Mouse (Mus musculus) thymus, adult 2 months (tissue): ENCODE results near the gene Rapgef5. TPM values are rescaled to one million over a fixed set of nuclear protein-coding genes. Genes with fewer than 3 reads are reported as not detected.
A peak's percentile ranks its signal among the peaks of the same experiment; 100 is the strongest.

ENCODE experiments used
- DNase-seq: peaks from one replicate; pipeline ENCODE4 v3.0.0; 2021
- H3K27ac ChIP-seq: fragments of 200-500 bp; 2 replicates; pipeline ENCODE4 v1.5.1; 2012; ENCODE audit warnings: low read length, control low read depth; ENCODE audit not compliant: control insufficient read depth, insufficient read depth
- H3K27me3 ChIP-seq: fragments of 200-500 bp; 2 replicates; pipeline ENCODE4 v1.6.1; 2012; ENCODE audit warnings: mild to moderate bottlenecking, low read length, moderate library complexity, mixed read lengths; ENCODE audit not compliant: control insufficient read depth, insufficient read depth
- H3K36me3 ChIP-seq: fragments of 200-500 bp; 2 replicates; pipeline ENCODE4 v1.6.1; 2012; ENCODE audit warnings: mild to moderate bottlenecking, low read length, moderate library complexity; ENCODE audit not compliant: control insufficient read depth, insufficient read depth
- H3K4me1 ChIP-seq: fragments of 200-500 bp; replicated peaks from 2 replicates; pipeline ENCODE4 v1.6.1; 2012; ENCODE audit warnings: low read length; ENCODE audit not compliant: control insufficient read depth, insufficient read depth
- H3K4me3 ChIP-seq: fragments of 200-500 bp; 2 replicates; pipeline ENCODE4 v1.5.1; 2012; ENCODE audit warnings: mild to moderate bottlenecking, low read length, control low read depth, moderate library complexity; ENCODE audit not compliant: control insufficient read depth, insufficient read depth
- CTCF ChIP-seq: fragments of 200-500 bp; IDR thresholded peaks from 2 replicates; pipeline ENCODE4 v1.5.1; 2012; ENCODE audit warnings: mild to moderate bottlenecking, control low read depth, low read length, moderate library complexity, borderline replicate concordance; ENCODE audit not compliant: control insufficient read depth, poor library complexity, insufficient read depth; ENCODE audit errors: extremely low read depth
- POLR2A ChIP-seq: fragments of 200-500 bp; IDR thresholded peaks from 2 replicates; pipeline ENCODE4 v1.6.1; 2012; ENCODE audit warnings: mild to moderate bottlenecking, low read length, control low read depth, moderate library complexity; ENCODE audit not compliant: control insufficient read depth, poor library complexity, insufficient read depth; ENCODE audit errors: extremely low read depth
- WGBS: fragments of 180-500 bp; shearing (Covaris S2); methylation state at CpG from one replicate; pipeline ENCODE4 v1.1.7; 2018; 5-methylcytosine and 5-hydroxymethylcytosine counted together
- polyA plus RNA-seq: library from polyadenylated mRNA; depleted of rRNA; stranded (reverse); fragments of >200 nt; gene quantifications from 2 replicates; pipeline ENCODE4 v1.2.3, GENCODE M21; 2012

Rapgef5 gene
- polyA plus RNA-seq, 1 experiment, result 5.6 TPM

- Histone ChIP-seq H3K4me1 (no peaks in the 10 kb centered on the region), H3K27ac (no peak overlapping the region), H3K4me3 (no peak overlapping the region), H3K27me3 (no peaks in the 10 kb centered on the region), H3K36me3 (no peaks in the 10 kb centered on the region)
- TF ChIP-seq POLR2A, result no peak
- no peak for TF ChIP-seq CTCF
- no peak for DNase-seq
- 87% methylated on average over 3 of the region's 3 CpGs for WGBS
These were observed 168.5 kb downstream of the Rapgef5 start for GRCm38 (mm10) chr12:117684788-117685187.

GRCm38 (mm10) chr12:117685336-117685735 lies 169.1 kb downstream of the Rapgef5 start:
- Histone ChIP-seq H3K36me3 (no peaks in the 10 kb centered on the region), H3K4me1 (no peaks in the 10 kb centered on the region), H3K27me3 (no peaks in the 10 kb centered on the region), H3K27ac (no peak overlapping the region), H3K4me3 (no peak overlapping the region)
- TF ChIP-seq CTCF (no peak), POLR2A (no peak)
- DNase-seq, result no peak

GRCm38 (mm10) chr12:117686732-117687131 lies 170.5 kb downstream of the Rapgef5 start:
- H3K27me3 ChIP-seq, result no peaks in the 10 kb centered on the region
- no peaks in the 10 kb centered on the region for H3K36me3 ChIP-seq
- TF ChIP-seq POLR2A (no peak), CTCF (no peak)
- DNase-seq, result no peak
- H3K27ac ChIP-seq, result no peak overlapping the region
- H3K4me3 ChIP-seq, result no peak overlapping the region
- WGBS, result 97% methylated on average over 3 of the region's 3 CpGs
- H3K4me1 ChIP-seq, result no peaks in the 10 kb centered on the region

- WGBS, result 60% methylated on average over 32 of the region's 32 CpGs
- TF ChIP-seq CTCF (no peak), POLR2A (no peak)
- no peaks in the 10 kb centered on the region; the same call in 1 of the 2 replicates for H3K4me1 ChIP-seq
- 0 out of 2 replicates have a peak overlapping the region, but pooled peaks have one; percentile 0 for H3K4me3 ChIP-seq
- no peak for DNase-seq
- H3K36me3 ChIP-seq, result no peaks in the 10 kb centered on the region
- no peaks in the 10 kb centered on the region for H3K27me3 ChIP-seq
- H3K27ac ChIP-seq, result no peak overlapping the region
These were observed 172.6 kb downstream of the Rapgef5 start for GRCm38 (mm10) chr12:117688655-117689548.

- H3K4me3 ChIP-seq, result no peak overlapping the region
- WGBS, result 93% methylated on average over 5 of the region's 5 CpGs
- H3K27ac ChIP-seq, result no peak overlapping the region
- TF ChIP-seq POLR2A, result no peak
- TF ChIP-seq CTCF, result no peak
- no peaks in the 10 kb centered on the region; the same call in 1 of the 2 replicates for H3K4me1 ChIP-seq
- no peaks in the 10 kb centered on the region for H3K27me3 ChIP-seq
- no peak for DNase-seq
- no peaks in the 10 kb centered on the region for H3K36me3 ChIP-seq
These were observed 175.1 kb downstream of the Rapgef5 start for GRCm38 (mm10) chr12:117691336-117691735.

- Histone ChIP-seq H3K27me3 (no peaks in the 10 kb centered on the region), H3K27ac (no peak overlapping the region), H3K4me3 (no peak overlapping the region), H3K4me1 (no peaks in the 10 kb centered on the region; the same call in 1 of the 2 replicates), H3K36me3 (no peaks in the 10 kb centered on the region)
- TF ChIP-seq CTCF (no peak), POLR2A (no peak)
- DNase-seq, result no peak
- WGBS, result 83% methylated on average over 1 of the region's 1 CpGs
These were observed 176.5 kb downstream of the Rapgef5 start for GRCm38 (mm10) chr12:117692775-117693174.
